Mouse (Mus musculus): ENCODE results near the gene Phf1.

Phf1 gene

DNA sequence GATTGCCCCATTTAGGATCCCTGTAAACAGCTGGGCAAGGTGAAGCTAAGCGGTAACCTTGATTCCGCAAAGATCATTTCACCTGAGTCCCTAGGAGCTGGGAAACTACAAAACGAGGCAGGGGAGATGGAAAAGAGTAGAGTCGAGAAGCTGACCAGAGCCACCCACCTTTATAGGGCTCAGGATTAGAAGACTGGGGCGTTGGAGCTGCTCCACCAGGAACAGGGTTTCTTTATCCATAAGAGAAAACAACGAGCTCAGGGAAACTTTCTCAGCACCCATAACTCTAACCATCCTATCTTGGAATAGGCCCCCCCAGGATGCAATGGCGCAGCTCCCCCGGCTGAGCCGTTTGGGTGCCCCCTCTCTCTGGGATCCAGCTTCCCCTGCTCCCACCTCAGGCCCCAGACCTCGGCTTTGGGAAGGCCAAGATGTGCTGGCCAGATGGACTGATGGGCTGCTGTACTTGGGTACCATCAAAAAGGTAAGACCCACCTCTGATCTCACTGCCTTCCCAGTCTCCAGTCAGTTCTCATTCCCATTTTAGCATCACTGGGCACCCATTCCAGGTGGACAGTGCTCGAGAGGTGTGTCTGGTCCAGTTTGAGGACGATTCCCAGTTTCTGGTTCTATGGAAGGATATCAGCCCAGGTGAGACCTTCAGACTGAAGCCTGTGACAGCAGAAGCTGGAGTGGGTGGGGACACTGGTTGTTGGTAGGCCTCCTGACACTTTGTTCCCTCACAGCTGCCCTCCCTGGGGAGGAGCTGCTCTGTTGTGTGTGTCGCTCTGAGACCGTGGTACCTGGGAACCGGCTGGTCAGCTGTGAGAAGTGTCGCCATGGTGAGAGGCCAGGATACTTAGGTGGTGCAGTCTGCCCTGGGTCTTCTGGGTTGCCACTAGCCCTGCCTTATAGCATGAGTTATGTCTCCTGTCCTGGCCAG, 1.3 kb downstream of the Phf1 start:
- DNase-seq (ENCODE audit: low read depth): no peak

DNA sequence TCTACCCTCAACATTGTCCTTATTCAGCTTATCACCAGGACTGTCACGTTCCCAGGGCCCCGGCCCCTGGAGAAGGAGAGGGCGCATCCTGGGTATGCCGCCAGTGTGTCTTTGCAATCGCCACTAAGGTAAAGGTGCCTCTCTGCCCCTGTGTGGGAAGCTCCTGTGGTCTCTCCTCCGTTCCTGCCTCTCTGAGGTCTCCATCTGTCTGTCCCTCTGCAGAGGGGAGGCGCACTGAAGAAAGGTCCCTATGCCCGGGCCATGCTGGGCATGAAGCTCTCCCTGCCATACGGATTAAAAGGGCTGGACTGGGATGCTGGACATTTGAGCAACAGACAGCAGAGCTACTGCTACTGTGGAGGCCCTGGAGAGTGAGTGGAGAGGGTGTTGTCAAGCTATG, 2.2 kb downstream of the Phf1 start:
- DNase-seq (ENCODE audit: low read depth): no peak

- DNase-seq (ENCODE audit: low read depth): no peak
Observed at GRCm38 (mm10) chr17:26936453-26936852, 3.6 kb downstream of the Phf1 start.

DNA sequence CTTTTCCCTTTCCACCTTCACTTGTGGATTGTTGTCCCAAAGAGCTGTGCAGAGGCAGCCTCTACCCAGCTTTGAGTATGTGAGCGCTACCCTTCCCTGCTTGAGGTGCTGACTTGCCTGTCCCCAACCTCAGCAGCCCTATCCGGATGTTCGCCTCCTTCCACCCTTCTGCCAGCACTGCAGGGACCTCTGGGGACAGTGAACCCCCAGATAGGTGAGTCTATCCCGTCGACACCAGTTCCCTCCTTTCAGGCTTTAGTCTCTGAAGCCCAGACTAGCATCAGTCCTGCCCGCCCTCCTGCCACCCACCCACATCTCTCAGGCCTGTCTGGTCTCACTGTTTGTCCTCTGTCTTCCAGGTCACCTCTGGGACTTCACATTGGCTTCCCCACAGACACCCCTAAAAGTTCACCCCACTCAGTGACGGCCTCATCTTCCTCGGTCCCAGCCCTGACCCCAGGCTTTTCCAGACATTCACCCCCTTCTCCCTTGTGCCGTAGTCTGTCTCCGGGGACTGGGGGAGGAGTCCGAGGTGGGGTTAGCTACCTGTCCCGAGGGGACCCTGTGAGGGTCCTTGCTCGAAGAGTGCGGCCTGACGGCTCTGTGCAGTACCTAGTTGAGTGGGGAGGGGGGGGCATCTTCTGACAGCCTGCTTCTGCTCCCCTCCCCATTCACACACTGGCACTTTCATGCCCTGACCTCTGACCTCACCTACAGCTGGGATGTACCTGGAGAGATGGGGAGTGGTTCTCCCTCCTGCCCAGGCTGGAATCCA, 4.3 kb downstream of the Phf1 start:
- no peak for DNase-seq (ENCODE audit: low read depth)

- no peak for DNase-seq (ENCODE audit: low read depth)
Observed at GRCm38 (mm10) chr17:26937883-26938695, 5.2 kb downstream of the Phf1 start.

DNA sequence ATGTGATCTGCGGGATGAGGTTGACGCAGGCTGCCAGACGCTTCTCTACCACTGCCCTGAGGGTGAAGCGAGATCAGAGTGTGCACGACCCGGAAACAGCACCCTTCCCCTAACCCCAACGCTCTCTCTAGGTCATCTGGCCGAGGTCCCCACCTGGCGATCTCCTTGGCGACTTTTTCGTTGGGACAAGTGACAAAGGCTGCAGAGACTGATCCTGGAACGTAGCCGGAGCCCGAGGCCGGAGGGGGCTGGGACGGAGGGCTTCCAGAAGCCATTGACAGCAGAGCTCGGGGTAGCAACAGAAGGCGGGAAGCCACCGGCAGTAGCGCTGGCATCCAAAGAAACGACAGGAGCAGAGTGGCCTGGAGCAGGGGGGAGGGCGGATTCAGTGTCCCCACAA, 5.9 kb downstream of the Phf1 start:
- DNase-seq (ENCODE audit: low read depth): no peak

DNA sequence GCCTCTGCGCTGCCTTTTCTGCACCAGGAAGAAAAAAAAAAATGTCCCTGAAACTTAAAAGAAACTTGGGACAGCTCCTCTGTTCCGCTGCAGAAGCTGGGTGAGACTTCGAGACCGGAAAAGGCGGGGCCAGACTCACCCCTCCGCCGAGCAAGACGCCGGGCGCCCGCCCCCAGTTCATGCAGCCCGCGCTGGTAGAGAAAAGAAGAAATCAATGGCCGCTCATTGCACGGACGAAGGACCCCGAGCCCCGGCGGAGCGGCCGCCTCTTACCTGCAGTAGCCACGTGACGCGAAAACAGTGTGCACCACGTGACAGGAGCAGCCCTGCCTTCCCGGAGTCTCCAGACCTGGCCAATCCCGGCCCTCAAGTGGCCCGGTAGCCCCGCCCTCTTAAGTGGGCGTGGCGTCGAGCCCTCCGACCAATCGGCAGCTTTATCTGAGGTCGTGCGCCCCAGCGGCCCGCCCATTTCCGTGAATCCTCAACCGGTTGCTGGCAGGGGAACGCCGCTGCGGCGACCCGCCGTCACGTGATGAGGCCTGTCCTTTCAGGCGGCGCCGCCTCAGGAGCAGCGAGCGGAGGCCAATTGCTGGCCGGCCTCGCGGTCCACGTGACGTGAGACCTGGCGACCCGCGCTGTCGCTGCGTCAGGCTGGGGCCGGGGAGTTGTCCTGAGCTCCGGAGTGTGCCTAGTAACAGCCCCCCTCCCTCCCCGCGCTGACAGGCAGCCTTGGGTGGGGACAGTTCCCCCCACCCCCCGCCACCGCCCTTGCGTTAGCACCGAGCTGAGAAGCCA, 6.5 kb downstream of the Phf1 start, which contains the start of gene Cuta:
Gene Cuta (minus strand): TSS at position 392 of the 795 bp plus-strand sequence.
- DNase-seq (ENCODE audit: low read depth): peak; percentile 99

DNA sequence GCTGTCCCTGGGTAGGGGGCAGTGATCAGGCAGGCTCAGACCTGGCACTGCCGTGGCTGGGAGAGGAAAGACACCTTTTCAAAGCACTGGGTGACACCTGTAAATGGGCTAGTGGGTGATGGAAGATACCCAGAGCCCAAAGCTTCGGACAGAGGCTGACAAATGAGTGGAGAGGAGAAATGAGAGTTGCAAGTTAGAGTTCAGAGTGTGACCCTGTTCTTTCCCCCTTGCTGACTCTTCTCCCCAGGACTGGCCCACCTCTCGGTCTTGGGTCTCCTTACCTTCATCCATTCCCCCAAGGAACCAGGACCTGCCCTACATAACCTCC, 7.1 kb downstream of the Phf1 start:
- DNase-seq (ENCODE audit: low read depth): no peak

DNA sequence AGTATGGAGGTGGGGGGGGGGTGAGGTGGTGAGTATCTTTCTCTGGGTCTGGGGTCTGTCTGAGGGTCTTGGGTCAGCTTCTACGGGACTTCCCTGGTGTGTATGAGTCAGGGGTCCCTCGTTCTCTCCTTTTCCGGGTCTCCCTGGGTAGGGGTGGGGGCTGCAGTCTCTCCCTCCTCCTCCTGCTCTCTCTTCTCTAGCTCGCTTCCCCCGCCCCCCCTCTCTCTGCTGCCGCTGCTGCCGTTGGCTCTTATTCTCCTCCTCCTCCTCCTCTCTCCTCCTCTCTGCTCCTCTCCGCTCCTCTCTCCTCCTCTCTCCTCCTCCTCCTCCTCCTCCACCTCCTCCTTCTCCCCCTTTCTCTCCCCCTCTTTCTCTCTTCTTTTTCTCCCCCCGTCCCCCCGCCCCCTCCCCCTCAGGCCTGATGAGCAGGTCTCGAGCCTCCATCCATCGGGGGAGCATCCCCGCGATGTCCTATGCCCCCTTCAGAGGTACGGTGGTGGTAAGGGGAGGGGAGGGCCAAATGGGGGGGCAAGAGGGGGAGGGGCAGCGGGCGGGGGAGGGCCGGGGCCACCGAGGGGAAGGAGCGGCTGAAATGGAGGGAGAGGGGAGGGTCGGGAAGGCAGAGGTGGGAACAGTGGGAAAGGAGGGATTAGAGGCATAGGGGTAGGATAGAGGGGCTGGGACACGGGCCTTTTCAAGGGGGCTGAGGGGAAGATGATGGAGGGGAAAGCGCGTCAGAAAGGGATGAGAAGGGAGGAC, 8.4 kb downstream of the Phf1 start, which contains the start of gene Syngap1:
Gene Syngap1 (plus strand): TSS at position 223 of the 759 bp plus-strand sequence.
- no peak for DNase-seq (ENCODE audit: low read depth)

DNA sequence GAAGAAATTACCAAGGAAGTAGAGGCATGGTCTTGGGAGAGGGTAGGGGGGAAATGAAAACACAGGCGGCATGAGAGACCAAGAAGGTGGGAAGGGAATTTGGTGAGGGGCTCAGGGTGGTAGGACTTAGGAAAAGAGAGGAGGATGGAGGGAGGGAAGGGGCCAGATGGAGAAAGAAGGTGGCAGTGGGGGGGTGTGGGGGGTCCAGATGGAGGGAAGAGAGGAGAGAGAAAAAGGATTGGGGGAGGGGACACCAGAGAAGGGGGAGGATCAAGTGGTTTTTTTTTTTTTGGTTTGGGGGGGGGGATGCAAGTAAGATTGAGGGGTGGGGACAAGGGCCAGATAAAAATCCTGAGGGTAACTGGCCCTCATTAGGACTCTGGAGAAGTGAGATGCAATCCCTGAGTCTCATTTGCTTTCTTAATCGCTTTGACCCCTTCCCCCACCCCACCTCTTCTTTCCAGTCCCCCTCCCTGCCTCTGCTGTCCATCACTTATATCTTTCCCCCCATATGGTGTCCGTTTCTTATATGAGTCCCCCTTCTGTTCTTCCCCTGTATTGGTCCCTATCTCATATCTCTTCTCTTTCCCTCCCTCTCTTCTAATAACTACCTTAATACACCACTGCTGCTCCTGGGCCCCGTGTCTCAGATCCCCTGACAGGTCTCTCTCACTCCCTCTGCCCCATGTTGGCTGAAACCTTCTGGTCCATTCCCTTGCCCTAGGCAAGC, 9.2 kb downstream of the Phf1 start:
- no peak for DNase-seq (ENCODE audit: low read depth)

GRCm38 (mm10) chr17:26945824-26946495, 13.1 kb downstream of the Phf1 start:
- DNase-seq (ENCODE audit: low read depth): no peak

GRCm38 (mm10) chr17:26946567-26946966, 13.7 kb downstream of the Phf1 start:
- DNase-seq (ENCODE audit: low read depth): no peak

DNA sequence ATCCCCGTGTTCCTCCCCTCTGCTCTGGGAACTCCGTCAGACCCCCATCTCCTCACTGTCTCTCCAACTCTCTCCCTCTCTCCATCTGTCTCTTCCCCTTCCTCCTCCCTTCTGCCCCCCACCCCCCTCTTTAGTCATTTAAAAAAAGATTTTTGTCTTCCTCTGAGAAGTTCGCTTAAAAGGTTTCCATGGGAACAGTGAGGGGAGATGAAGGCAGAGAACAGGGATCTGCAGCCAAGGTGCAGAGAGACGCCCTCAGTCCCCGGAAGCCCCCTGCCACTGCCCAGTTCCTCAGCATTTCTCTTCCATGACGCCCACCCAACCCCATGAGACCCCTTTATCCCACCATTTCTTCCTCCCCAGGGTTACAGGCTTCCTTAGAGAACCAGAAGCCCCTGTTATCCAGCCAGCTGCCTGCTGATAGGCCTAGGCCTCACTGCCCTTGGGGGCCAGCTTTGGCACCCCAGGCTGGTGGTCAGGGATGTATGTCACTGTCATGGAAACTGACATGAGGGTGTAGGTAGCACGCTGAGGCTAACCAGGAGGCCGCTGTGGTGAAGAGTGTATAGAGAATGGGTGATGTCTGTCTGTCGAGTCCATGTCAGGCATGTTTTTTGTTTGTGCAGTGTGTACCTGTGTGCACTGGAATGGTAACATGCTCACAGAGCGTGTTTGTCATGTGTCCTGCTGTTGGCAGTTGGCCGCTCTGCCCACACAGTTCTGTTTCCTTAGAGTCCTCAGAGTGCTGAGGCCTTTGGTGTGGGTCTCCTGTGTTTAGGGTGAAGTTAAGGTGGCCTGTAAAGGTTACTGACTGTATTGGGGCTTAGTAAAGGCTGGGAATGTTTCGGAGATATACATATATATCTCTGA, 14.6 kb downstream of the Phf1 start:
- DNase-seq (ENCODE audit: low read depth): no peak

DNA sequence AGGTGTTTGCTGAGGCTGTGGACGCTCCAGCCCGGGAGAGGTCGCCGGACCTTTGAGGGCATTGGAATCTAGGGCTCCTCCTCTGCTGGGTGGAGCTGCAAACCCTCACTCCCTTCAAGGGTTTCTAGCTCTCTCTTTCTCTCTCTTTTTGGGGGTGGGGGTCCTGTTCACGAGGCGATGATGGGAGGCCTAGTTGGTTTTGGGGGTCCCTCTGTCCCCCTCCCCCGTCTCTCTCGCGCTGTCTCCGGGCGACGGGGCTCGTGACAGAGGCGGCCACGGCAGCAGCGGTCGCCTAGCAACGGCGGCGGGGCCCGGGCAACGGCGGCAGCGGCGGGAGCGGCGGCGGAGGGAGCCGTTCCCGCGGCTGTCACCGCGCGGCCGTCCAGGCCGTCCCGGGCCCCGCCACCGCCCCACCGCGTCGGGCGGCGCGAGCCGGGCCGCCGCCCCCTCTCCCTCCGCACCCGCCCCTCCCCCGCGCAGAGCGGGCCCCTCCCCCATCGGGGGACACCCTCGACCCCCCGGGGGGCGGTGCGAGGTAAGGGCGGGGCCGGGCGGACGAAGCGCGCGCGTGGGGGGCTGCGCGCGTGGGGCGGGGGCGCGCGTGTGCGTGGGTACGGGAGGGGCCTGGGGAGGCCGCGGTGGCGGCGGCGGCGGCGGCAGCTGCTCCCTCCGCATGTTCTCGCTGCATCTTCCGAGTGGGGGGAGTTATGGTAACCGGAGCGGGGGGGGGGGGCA, 15.6 kb downstream of the Phf1 start:
- DNase-seq (ENCODE audit: low read depth): no peak

DNA sequence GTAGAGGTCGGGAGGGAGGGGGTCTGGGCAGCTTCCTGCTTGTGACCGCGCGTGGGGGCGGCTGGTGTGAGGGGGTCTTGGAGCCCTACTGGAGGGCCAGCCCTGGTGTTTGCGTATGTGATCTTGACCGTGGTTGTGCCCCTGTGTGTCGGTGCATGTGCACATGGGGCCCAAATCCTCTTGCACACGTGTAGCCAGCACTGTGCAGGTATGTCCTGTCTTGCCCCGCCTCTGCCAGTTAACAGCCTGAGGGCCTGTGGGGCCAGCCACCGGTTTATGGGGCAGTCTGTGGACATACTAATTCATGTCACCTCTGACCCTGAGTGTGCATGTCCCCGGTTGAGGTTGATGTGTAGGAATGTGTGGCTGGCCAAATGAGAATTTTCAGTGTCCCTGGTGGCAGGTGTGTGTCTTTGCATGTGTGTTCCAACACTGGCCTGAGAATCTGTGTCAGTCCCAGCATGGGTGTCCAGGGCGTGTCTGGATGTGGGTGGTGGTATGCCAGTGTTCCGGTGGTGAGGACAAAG, 16.3 kb downstream of the Phf1 start:
- DNase-seq (ENCODE audit: low read depth): no peak

DNA sequence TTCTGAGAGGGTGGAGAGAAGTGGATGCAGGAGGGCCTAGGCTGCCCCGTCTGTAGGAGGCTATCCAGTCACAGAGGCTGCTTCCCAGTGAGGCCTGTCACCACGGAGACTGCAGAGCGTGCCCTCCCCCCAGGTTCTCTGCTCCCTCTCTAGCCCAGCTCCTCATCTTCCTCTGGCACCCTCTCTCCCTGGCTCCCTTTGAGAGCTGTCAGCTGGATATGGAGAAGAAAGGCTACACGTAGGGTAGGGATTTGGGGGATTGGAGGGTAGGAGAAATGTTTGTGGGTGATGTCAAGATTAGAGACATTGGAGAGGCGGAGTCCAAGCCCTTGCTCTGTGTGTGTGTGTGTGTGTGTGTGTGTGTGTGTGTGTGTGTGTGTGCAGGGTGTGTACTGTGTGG, 17.0 kb downstream of the Phf1 start:
- no peak for DNase-seq (ENCODE audit: low read depth)

DNA sequence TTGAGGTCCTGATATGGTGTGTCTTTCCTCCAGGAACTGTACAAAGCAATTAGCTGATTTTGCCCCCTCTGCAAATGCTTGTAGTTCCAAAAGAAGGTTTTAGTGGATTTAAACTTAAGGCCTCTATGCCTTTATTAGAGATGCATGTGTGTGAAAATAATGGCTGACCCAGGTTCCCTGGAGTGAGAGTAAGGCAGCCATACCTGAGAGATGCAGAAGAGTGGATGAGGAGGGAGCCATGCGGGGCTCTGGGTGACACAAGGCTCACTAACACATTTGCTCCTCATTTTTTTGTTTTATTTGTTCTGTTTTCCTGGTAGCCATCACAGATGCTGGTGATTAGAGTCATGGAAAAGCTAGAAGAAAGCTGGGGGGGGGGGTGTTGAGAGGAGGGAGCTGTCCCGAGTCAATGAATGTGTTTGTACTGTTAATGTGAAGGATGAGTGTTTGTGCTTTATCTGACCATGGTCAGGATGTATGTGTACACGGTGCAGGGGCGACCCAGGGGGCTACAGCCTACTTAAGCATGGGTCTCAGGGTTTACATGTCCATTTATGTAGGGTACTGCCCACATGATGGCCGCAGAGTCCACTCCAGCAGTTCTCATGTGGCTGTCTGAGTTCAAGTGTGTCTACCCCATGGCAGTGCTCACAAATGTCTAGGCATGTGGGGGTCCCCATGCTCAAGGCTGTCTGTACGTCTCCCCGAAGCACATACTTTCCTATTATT, 17.9 kb downstream of the Phf1 start:
- DNase-seq (ENCODE audit: low read depth): no peak
